ENCODE assay signal across 25 mouse cellular contexts in genomic region chr8:46474634-46475033, GRCm38 (mm10). TPM values are rescaled to one million over a fixed set of nuclear protein-coding genes. Genes with fewer than 3 reads are reported as not detected.
A peak's percentile ranks its signal among the peaks of the same experiment; 100 is the strongest.
DNase-seq lines count a peak whose midpoint lies in the region; ATAC-seq and TF ChIP-seq lines count a peak whose summit lies in the region.
"Had no signal": no experiment of that assay in that cellular context is flagged by ENCODE, and none has a peak within 500 bp of the region (broad histone marks: within the 10 kb centered on the region; RNA-seq: fewer than 3 reads in every experiment).

No protein-coding gene starts in this region.

- H3K36me3 ChIP-seq in liver, embryonic 11.5 days (ENCODE audit: control insufficient read depth, insufficient read depth, low read length) = 0 out of 2 replicates have a peak, but pooled peaks cover 3% of the 10 kb centered on the region
- H3K36me3 ChIP-seq: embryonic facial prominence, embryonic 15.5 days; heart, embryonic 15.5 days; hindbrain, embryonic 15.5 days; kidney, embryonic 15.5 days; neural tube, embryonic 15.5 days had no signal

- peak; percentile 32 to 57 for DNase-seq in spleen, postnatal 36 days (ENCODE audit: low spot score in 2 of 2)
- no peak for DNase-seq in spleen, adult 18-20 months
- peak; percentile 75 for DNase-seq in c-Kit-positive CD71-positive TER-119-negative erythroid progenitor cells, embryonic 14.5 days (ENCODE audit: low read depth)
- no peak for DNase-seq in liver, embryonic 11.5 days (ENCODE audit: low spot score)
- DNase-seq in left cerebral cortex, adult 11 months (ENCODE audit: low spot score) = no peak
- DNase-seq in left cerebral cortex, adult 2 months (ENCODE audit: extremely low spot score in 1 of 2, low spot score in 2 of 2) = no peak
- no peak for DNase-seq in Muller cell, postnatal 12 days (ENCODE audit: inconsistent ontology term)
- DNase-seq: adrenal gland, adult 2 months; cerebellum, adult 11-12 months; cerebellum, postnatal 36 days; gastrocnemius, postnatal 25 days; heart, postnatal 4 days; kidney, postnatal 4 days; layer of hippocampus, adult 9-11 months; thymus, adult 2 months had no signal

- H3K4me2 ChIP-seq in liver, embryonic 11.5 days = peak overlapping the region; percentile 33; the same call in 1 of the 2 replicates
- H3K4me2 ChIP-seq: embryonic facial prominence, embryonic 15.5 days; forebrain, embryonic 13.5 days; heart, embryonic 15.5 days; hindbrain, embryonic 15.5 days; intestine, embryonic 15.5 days; kidney, embryonic 15.5 days; neural tube, embryonic 15.5 days had no signal

- H3K4me1 ChIP-seq in liver, embryonic 11.5 days (replicated peaks; ENCODE audit: control insufficient read depth, insufficient read depth, low read length) = peaks cover 29% of the 10 kb centered on the region

- peak overlapping the region; percentile 39; the same call in 1 of the 2 replicates for H3K27ac ChIP-seq in liver, embryonic 11.5 days (ENCODE audit: low read depth, low read length)
- H3K27ac ChIP-seq in left cerebral cortex, adult 2 months = no peak overlapping the region
- H3K27ac ChIP-seq: embryonic facial prominence, embryonic 15.5 days; forebrain, embryonic 13.5 days; heart, embryonic 15.5 days; hindbrain, embryonic 15.5 days; intestine, embryonic 15.5 days; kidney, embryonic 15.5 days; neural tube, embryonic 15.5 days had no signal

- H3K9me3 ChIP-seq in liver, embryonic 11.5 days (ENCODE audit: control insufficient read depth, low read length) = no peaks in the 10 kb centered on the region
- H3K9me3 ChIP-seq: embryonic facial prominence, embryonic 15.5 days; forebrain, embryonic 13.5 days; heart, embryonic 15.5 days; hindbrain, embryonic 15.5 days; intestine, embryonic 15.5 days; kidney, embryonic 15.5 days; neural tube, embryonic 15.5 days had no signal

- H3K4me3 ChIP-seq in liver, embryonic 11.5 days (ENCODE audit: low read depth, low read length) = no peak overlapping the region
- no peak overlapping the region for H3K4me3 ChIP-seq in left cerebral cortex, adult 2 months
- H3K4me3 ChIP-seq: embryonic facial prominence, embryonic 15.5 days; forebrain, embryonic 13.5 days; heart, embryonic 15.5 days; hindbrain, embryonic 15.5 days; intestine, embryonic 15.5 days; kidney, embryonic 15.5 days; neural tube, embryonic 15.5 days had no signal

- H3K27me3 ChIP-seq in liver, embryonic 11.5 days (replicated peaks; ENCODE audit: control insufficient read depth, insufficient read depth, low read length) = no peaks in the 10 kb centered on the region
- H3K27me3 ChIP-seq: CH12.LX; embryonic facial prominence, embryonic 15.5 days; heart, embryonic 15.5 days; hindbrain, embryonic 15.5 days; intestine, embryonic 15.5 days; kidney, embryonic 15.5 days; neural tube, embryonic 15.5 days had no signal

- intact Hi-C loops in left cerebral cortex, adult 2 months (cut with DNase I) = loop anchor here (5.0 kb wide), 2 partner anchors 58 to 877 kb away; no protein-coding TSS in a partner anchor

- TF ChIP-seq CTCF in left cerebral cortex, adult 2 months (IDR thresholded peaks at IDR 0.05) = no peak

- no peak overlapping the region for H3K9ac ChIP-seq in liver, embryonic 11.5 days (ENCODE audit: low read depth, low read length)
- H3K9ac ChIP-seq: embryonic facial prominence, embryonic 15.5 days; forebrain, embryonic 13.5 days; heart, embryonic 15.5 days; hindbrain, embryonic 15.5 days; intestine, embryonic 15.5 days; kidney, embryonic 15.5 days; neural tube, embryonic 15.5 days had no signal

- no peak for ATAC-seq in liver, embryonic 11.5 days (replicated peaks; ENCODE audit: low FRiP score)
- peak; percentile 17 for ATAC-seq in megakaryocyte progenitor cell, adult 5-6 weeks (replicated peaks; ENCODE audit: poor library complexity)
- ATAC-seq: forebrain, embryonic 13.5 days; intestine, embryonic 15.5 days; midbrain, embryonic 16.5 days had no signal

- WGBS in liver, embryonic 11.5 days = 64% methylated on average over 6 of the region's 6 CpGs

RNA-seq across cellular contexts. Expression of gene Acsl1, which starts 3.8 kb away (rescaled TPM):
- 47.3 and 50.7 TPM in 2 replicates for polyA plus RNA-seq in liver, embryonic 11.5 days (2014; fragmentation: Nextera tagmentation; extraction: Ambion mirVana)
- total RNA-seq in megakaryocyte progenitor cell, adult 5-6 weeks (2015) = 55.3 and 61.5 TPM in 2 replicates
- total RNA-seq in megakaryocyte progenitor cell, adult 5-6 weeks (2017) = 72.5 and 89.7 TPM in 2 replicates
- total RNA-seq in left cerebral cortex, adult 2 months (2021) = 10 to 100 TPM; 41.4 to 45.8 TPM

Comparison
In these comparisons a context has a peak if more than half of its experiments do, and no peak if none do; other contexts are left out.
1. DNase-seq: peak in spleen, postnatal 36 days (2 of 2) and c-Kit-positive CD71-positive TER-119-negative erythroid progenitor cells, embryonic 14.5 days (single experiment); none in spleen, adult 18-20 months (0 of 2), liver, embryonic 11.5 days (single experiment), left cerebral cortex, adult 11 months (single experiment), left cerebral cortex, adult 2 months (0 of 2) and Muller cell, postnatal 12 days (single experiment).